Mouse (Mus musculus) E14TG2a.4 (cell line): ENCODE results near the gene Kcnk7.

Experiments used
- H3K27me3 ChIP-seq: 2 replicates; pipeline ENCODE4 v1.6.1; 2014; ENCODE audit warnings: low read length, control low read depth; ENCODE audit not compliant: insufficient read depth
- H3K36me3 ChIP-seq: 2 replicates; pipeline ENCODE4 v1.6.1; 2014; ENCODE audit warnings: low read length, control low read depth; ENCODE audit not compliant: insufficient read depth
- H3K4me1 ChIP-seq: replicated peaks from 2 replicates; pipeline ENCODE4 v1.6.1; 2014; ENCODE audit warnings: low read depth, low read length, control low read depth
- H3K4me3 ChIP-seq: replicated peaks from 2 replicates; pipeline ENCODE4 v1.5.1; 2014; ENCODE audit warnings: mild to moderate bottlenecking, low read length
- H3K9me3 ChIP-seq: 2 replicates; pipeline ENCODE4 v1.6.1; 2014; ENCODE audit warnings: low read length, control low read depth
- CTCF ChIP-seq: conservative IDR thresholded peaks from 2 replicates; pipeline ENCODE4 v1.5.1; 2014; ENCODE audit warnings: low read length
- NANOG ChIP-seq: IDR thresholded peaks from 2 replicates; pipeline ENCODE4 v1.6.1; 2014; ENCODE audit warnings: borderline replicate concordance, low read length, mixed read lengths
- POU5F1 ChIP-seq: IDR thresholded peaks from 2 replicates; pipeline ENCODE4 v1.6.1; 2014; ENCODE audit warnings: low read length, borderline replicate concordance

Kcnk7 gene

DNA sequence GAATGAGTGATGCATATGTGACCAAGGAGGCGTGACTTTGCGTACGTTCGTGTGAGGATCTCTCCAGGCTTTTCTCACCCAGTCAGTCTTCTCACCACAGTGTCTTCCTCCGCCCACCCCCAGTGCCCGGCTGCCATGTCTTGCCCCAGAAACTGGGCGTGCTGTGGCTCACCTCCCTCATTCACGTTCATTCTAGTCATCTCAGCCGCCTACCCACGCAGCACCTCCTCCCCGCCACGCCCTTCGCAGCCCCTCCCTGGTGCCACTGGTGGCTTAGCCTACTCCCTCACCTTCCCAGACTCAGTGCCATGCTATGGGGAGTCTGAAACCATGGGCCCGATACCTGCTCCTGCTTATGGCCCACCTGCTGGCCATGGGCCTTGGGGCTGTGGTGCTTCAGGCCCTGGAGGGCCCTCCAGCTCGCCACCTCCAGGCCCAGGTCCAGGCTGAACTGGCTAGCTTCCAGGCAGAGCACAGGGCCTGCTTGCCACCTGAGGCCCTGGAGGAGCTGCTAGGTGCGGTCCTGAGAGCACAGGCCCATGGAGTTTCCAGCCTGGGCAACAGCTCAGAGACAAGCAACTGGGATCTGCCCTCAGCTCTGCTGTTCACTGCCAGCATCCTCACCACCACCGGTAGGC lies at the start of gene Kcnk7:
Gene Kcnk7 (plus strand): TSS at position 205 of the 638 bp plus-strand sequence.
- Histone ChIP-seq H3K4me1 (peaks cover 52% of the 10 kb centered on the region), H3K36me3 (peaks cover 39% of the 10 kb centered on the region), H3K9me3 (no peaks in the 10 kb centered on the region), H3K4me3 (peak within 1 kb of the TSS; percentile 54; the same call in 1 of the 2 replicates), H3K27me3 (0 out of 2 replicates have a peak, but pooled peaks cover 4% of the 10 kb centered on the region)
- no peak for TF ChIP-seq CTCF

- Histone ChIP-seq H3K27me3 (peaks cover 42% of the 10 kb centered on the region), H3K9me3 (no peaks in the 10 kb centered on the region), H3K4me3 (peak overlapping the region; percentile 83), H3K36me3 (peaks cover 31% of the 10 kb centered on the region), H3K4me1 (peaks cover 61% of the 10 kb centered on the region)
- TF ChIP-seq POU5F1, result no peak
- no peak for TF ChIP-seq NANOG
- TF ChIP-seq CTCF, result no peak
Observed at GRCm38 (mm10) chr19:5654720-5655298, 49.4 kb upstream of the Kcnk7 start.

- Histone ChIP-seq H3K27me3 (peaks cover 35% of the 10 kb centered on the region), H3K4me3 (peak overlapping the region; percentile 73), H3K4me1 (peaks cover 66% of the 10 kb centered on the region), H3K9me3 (no peaks in the 10 kb centered on the region), H3K36me3 (peaks cover 33% of the 10 kb centered on the region)
- TF ChIP-seq CTCF (no peak), POU5F1 (no peak), NANOG (no peak)
Observed at GRCm38 (mm10) chr19:5660942-5661751, 43.0 kb upstream of the Kcnk7 start.

DNA sequence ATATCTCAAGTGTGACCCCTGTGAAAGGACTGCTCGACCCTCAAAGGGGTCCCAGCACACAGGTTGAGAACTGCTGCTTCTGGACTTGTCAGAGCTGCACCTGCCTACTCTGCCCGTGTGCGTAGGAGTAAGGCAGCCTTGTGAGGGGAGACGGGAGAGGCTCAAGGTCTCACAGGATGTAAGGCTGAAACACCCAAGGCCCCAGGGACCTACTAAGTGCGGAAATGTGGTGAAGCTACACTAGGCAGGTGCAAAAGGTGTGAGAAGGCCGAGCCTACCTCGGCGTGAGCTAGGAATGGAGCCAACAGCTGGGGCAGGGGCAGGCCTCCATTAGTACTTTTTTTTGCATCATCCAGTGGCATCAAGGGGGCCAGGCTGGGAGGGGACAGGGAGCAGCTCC lies 41.9 kb upstream of the Kcnk7 start:
- Histone ChIP-seq H3K27me3 (peaks cover 27% of the 10 kb centered on the region), H3K4me3 (0 out of 2 replicates have a peak overlapping the region, but pooled peaks have one; percentile 29), H3K4me1 (peaks cover 77% of the 10 kb centered on the region), H3K9me3 (no peaks in the 10 kb centered on the region), H3K36me3 (peaks cover 36% of the 10 kb centered on the region)
- TF ChIP-seq NANOG (no peak), CTCF (no peak), POU5F1 (no peak)

DNA sequence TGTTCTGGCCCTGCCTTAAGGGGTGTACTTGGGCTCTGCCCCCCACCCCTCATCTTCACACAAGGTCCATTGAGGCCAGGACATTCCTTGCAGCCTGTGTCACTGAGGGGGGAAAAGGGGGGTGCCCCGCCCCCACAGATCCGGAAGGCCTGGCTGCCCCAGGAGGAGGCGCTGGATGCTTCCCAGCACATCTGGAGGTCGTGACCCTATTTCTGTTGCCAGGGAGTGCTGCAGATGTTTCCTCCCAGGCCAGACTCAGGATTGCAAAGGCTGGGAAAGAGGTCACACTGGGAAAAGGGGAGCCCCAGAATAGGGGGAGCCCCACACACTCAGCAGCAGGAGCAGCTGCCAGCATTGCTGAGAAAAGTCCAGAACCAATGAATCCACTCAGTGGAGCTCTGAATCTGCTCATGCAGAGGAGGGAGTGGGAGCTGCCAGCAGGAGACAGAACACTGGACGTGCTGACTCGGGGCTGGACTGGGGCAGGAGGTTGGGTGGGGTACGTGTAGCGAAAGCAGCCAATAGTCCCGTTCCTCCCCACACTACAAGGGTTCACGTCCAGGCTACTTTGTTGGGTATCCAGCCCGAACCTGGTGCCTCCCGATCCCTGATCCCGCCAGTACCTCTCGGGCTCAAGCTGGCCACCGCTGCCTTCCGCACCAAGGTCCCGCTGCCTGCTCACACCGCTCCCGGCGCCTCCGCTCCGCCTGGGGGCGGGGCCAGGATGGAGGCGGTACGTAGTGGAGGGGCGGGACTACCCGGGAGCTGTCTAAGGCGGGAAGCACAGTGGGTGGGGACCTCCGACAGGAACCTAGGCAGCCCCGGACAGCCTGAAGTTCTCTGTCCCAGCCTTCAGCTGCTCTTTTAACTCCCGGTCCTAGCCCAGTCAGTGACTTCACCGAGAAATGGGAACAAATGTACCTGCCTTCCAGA lies 40.9 kb upstream of the Kcnk7 start, which contains the start of gene Sipa1:
Gene Sipa1 (minus strand): TSS at position 727 of the 933 bp plus-strand sequence.
- H3K36me3 ChIP-seq, result peaks cover 39% of the 10 kb centered on the region
- no peak for TF ChIP-seq NANOG
- no peak for TF ChIP-seq POU5F1
- no peak for TF ChIP-seq CTCF
- peak within 1 kb of the TSS; percentile 78 for H3K4me3 ChIP-seq
- H3K9me3 ChIP-seq, result no peaks in the 10 kb centered on the region
- peaks cover 27% of the 10 kb centered on the region for H3K27me3 ChIP-seq
- H3K4me1 ChIP-seq, result peaks cover 82% of the 10 kb centered on the region

DNA sequence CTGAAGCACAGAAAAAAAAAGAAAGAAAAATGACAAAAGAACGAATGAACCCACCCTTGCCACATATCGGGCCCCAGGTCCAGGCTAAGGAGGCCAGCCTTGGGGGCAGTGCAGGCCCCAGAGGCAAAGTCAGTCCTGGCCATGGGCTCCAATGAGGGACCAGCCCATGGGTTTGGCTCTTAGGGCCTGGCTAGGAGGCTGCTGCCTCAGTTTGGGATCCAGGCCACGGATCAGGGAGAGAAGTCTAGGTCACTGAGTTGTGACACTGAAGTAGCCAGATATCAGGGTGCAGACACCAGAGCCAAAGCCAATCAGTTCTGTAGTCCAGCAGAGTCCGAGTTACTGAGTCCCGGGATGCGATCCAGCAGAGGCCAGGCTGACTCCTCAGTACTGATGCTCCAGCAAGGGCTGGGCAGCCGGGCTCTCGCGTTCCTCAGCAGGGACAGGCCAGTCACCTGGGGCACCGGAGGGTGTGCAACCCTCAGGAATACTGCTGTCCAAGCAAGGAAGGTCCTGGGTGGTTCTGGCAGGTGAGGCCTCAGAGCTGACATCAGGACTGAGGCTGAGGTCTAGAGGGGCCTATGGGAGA lies 39.4 kb upstream of the Kcnk7 start:
- H3K36me3 ChIP-seq, result peaks cover 54% of the 10 kb centered on the region
- H3K4me1 ChIP-seq, result peaks cover 73% of the 10 kb centered on the region
- no peaks in the 10 kb centered on the region for H3K9me3 ChIP-seq
- H3K27me3 ChIP-seq, result peaks cover 19% of the 10 kb centered on the region
- TF ChIP-seq CTCF, result no peak
- no peak for TF ChIP-seq NANOG
- TF ChIP-seq POU5F1, result no peak
- no peak overlapping the region for H3K4me3 ChIP-seq

DNA sequence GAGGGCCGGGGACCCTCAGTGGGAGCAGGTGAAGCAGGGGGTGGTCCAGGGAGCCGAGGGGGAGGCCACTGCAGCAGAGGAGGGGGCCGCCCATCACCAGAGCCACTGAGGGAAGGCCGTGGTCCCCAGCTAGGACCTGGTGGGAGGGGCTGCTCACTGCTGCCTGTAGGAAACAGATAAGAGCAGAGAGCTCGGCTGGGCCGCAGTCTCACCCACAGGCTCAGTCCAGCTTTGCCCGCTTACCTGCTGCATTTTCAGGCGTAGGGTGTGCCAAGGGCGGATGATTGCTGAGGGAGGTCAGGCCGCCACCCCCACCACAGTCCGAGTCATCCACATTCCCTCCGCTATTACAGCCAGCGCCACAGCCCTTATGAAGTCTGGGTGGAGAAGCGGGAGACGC lies 38.7 kb upstream of the Kcnk7 start:
- H3K4me1 ChIP-seq, result peaks cover 65% of the 10 kb centered on the region
- TF ChIP-seq POU5F1 (no peak), CTCF (no peak), NANOG (no peak)
- peaks cover 12% of the 10 kb centered on the region for H3K27me3 ChIP-seq
- H3K36me3 ChIP-seq, result peaks cover 59% of the 10 kb centered on the region
- peak overlapping the region; percentile 43 for H3K4me3 ChIP-seq
- no peaks in the 10 kb centered on the region for H3K9me3 ChIP-seq

DNA sequence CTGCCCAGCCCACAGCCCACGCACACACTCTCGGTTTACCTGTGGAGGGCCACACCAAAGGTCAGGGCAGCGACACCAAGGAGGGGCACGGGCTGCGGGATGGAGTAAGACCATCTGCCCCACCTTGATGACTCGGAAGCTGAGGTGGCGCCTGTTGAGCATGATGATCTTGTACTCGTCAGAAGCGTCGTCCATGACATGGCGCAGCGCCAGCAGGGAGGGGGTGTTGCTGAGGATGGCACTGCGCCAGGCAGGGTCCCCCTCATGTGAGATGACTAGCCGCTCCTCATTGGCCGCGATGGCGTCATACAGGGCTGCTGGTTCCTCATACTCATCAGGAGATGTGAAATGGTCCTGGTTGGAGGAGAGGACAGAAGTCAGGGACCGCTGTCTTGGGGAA lies 37.8 kb upstream of the Kcnk7 start:
- H3K4me3 ChIP-seq, result peak overlapping the region; percentile 26; the same call in 1 of the 2 replicates
- H3K4me1 ChIP-seq, result peaks cover 56% of the 10 kb centered on the region
- no peaks in the 10 kb centered on the region for H3K9me3 ChIP-seq
- peaks cover 4% of the 10 kb centered on the region; the same call in 1 of the 2 replicates for H3K27me3 ChIP-seq
- TF ChIP-seq NANOG (no peak), CTCF (no peak), POU5F1 (no peak)
- H3K36me3 ChIP-seq, result peaks cover 68% of the 10 kb centered on the region
